In genomic region chr12:77501466-77502240, GRCm38 (mm10) we compare ENCODE assay signal across 13 mouse cellular contexts.
A peak's percentile ranks its signal among the peaks of the same experiment; 100 is the strongest.
DNase-seq lines count a peak whose midpoint lies in the region; ATAC-seq and TF ChIP-seq lines count a peak whose summit lies in the region.
"Had no signal": no experiment of that assay in that cellular context is flagged by ENCODE, and none has a peak within 500 bp of the region (broad histone marks: within the 10 kb centered on the region; RNA-seq: fewer than 3 reads in every experiment).

No protein-coding gene starts in this region.

- TF ChIP-seq POLR2A in testis, adult 2 months (IDR thresholded peaks at IDR 0.05; ENCODE audit: control insufficient read depth, low read depth, low read length) = no peak

- no peak overlapping the region for H3K4me2 ChIP-seq in kidney, embryonic 15.5 days
- H3K4me2 ChIP-seq: lung, embryonic 14.5 days; midbrain, embryonic 12.5 days had no signal

- H3K9me3 ChIP-seq in kidney, embryonic 15.5 days (replicated peaks) = no peaks in the 10 kb centered on the region
- H3K9me3 ChIP-seq: midbrain, embryonic 12.5 days had no signal

- 0 out of 2 replicates have a peak, but pooled peaks have one; percentile 34 for ATAC-seq in kidney, embryonic 15.5 days (replicated peaks; ENCODE audit: low FRiP score)
- ATAC-seq: inflammation-experienced regulatory T-cells, adult 6 months had no signal

- no peak for TF ChIP-seq CTCF in testis, adult 2 months (IDR thresholded peaks at IDR 0.05; ENCODE audit: control insufficient read depth, insufficient read depth, insufficient replicate concordance, low read depth, low read length)

- no peak overlapping the region for H3K9ac ChIP-seq in kidney, embryonic 15.5 days
- H3K9ac ChIP-seq: lung, embryonic 14.5 days; midbrain, embryonic 12.5 days had no signal

- no peak overlapping the region for H3K4me3 ChIP-seq in testis, adult 2 months (ENCODE audit: control insufficient read depth, low read depth, low read length)
- H3K4me3 ChIP-seq in kidney, embryonic 15.5 days (replicated peaks) = no peak overlapping the region
- H3K4me3 ChIP-seq: midbrain, embryonic 12.5 days had no signal

- H3K27me3 ChIP-seq in testis, adult 2 months (ENCODE audit: control insufficient read depth, insufficient read depth, low read length) = no peaks in the 10 kb centered on the region
- no peaks in the 10 kb centered on the region for H3K27me3 ChIP-seq in kidney, embryonic 15.5 days
- H3K27me3 ChIP-seq: midbrain, embryonic 12.5 days had no signal

- peaks cover 3% of the 10 kb centered on the region for H3K4me1 ChIP-seq in testis, adult 2 months (ENCODE audit: control insufficient read depth, insufficient read depth, low read length)
- peaks cover 9% of the 10 kb centered on the region for H3K4me1 ChIP-seq in kidney, embryonic 15.5 days
- H3K4me1 ChIP-seq: midbrain, embryonic 12.5 days had no signal

- peak; percentile 20 to 26 for DNase-seq in heart, adult 18-20 months
- DNase-seq in heart, adult 8-10 months (ENCODE audit: low spot score) = no peak
- DNase-seq in testis, postnatal 10 days (ENCODE audit: low spot score) = no peak
- DNase-seq in yolk sac, embryonic 10.5 days (ENCODE audit: low spot score) = peak; percentile 80
- DNase-seq in gastrocnemius, postnatal 4 days (ENCODE audit: low spot score in 2 of 2) = no peak
- no peak for DNase-seq in layer of hippocampus, postnatal 10 days (ENCODE audit: low spot score in 2 of 2)
- DNase-seq: cerebellum, postnatal 36 days; lung, embryonic 14.5 days; thymus, postnatal 36 days had no signal

- peak overlapping the region; percentile 71 for H3K27ac ChIP-seq in testis, adult 2 months (ENCODE audit: control insufficient read depth, insufficient read depth, low read depth, low read length)
- H3K27ac ChIP-seq in kidney, embryonic 15.5 days = no peak overlapping the region
- H3K27ac ChIP-seq: midbrain, embryonic 12.5 days had no signal

- H3K36me3 ChIP-seq in testis, adult 2 months (ENCODE audit: control insufficient read depth, insufficient read depth, low read length) = no peaks in the 10 kb centered on the region
- H3K36me3 ChIP-seq in kidney, embryonic 15.5 days = no peaks in the 10 kb centered on the region
- H3K36me3 ChIP-seq: midbrain, embryonic 12.5 days had no signal

- WGBS in kidney, embryonic 15.5 days = 50% methylated on average over 7 of the region's 7 CpGs

Comparison
In these comparisons a context has a peak if more than half of its experiments do, and no peak if none do; other contexts are left out.
1. DNase-seq: peak in heart, adult 18-20 months (2 of 2) and yolk sac, embryonic 10.5 days (single experiment); none in heart, adult 8-10 months (single experiment), testis, postnatal 10 days (single experiment), gastrocnemius, postnatal 4 days (0 of 2) and layer of hippocampus, postnatal 10 days (0 of 2).